Mouse (Mus musculus) forebrain, embryonic 13.5 days (tissue): Measurements from ENCODE around the gene Rbbp4. TPM values are rescaled to one million over a fixed set of nuclear protein-coding genes. Genes with fewer than 3 reads are reported as not detected.

Source experiments
- ATAC-seq: fragments of 200-750 bp; cut with Nextera tagmentation; 2 replicates; pipeline ENCODE4 v1.8.0; 2017
- H3K27ac ChIP-seq: fragments of 300-500 bp; sonication (generic); 2 replicates; pipeline ENCODE4 v1.5.1; 2015; ENCODE audit warnings: inconsistent platforms, mild to moderate bottlenecking, moderate library complexity
- H3K27me3 ChIP-seq: fragments of 300-500 bp; sonication (generic); 2 replicates; pipeline ENCODE4 v1.6.1; 2015; ENCODE audit warnings: mild to moderate bottlenecking, inconsistent platforms
- H3K36me3 ChIP-seq: fragments of 300-500 bp; sonication (generic); 2 replicates; pipeline ENCODE4 v1.6.1; 2015; ENCODE audit warnings: mild to moderate bottlenecking, inconsistent platforms; ENCODE audit not compliant: poor library complexity, severe bottlenecking
- H3K4me1 ChIP-seq: fragments of 300-500 bp; sonication (generic); 2 replicates; pipeline ENCODE4 v1.6.1; 2015; ENCODE audit warnings: inconsistent platforms
- H3K4me2 ChIP-seq: fragments of 300-500 bp; sonication (generic); 2 replicates; pipeline ENCODE4 v1.6.1; 2015; ENCODE audit warnings: inconsistent platforms, mild to moderate bottlenecking, moderate library complexity
- H3K4me3 ChIP-seq: fragments of 300-500 bp; sonication (generic); 2 replicates; pipeline ENCODE4 v1.5.1; 2015; ENCODE audit warnings: mild to moderate bottlenecking, inconsistent platforms
- H3K9ac ChIP-seq: fragments of 300-500 bp; sonication (generic); 2 replicates; pipeline ENCODE4 v1.6.1; 2015; ENCODE audit warnings: mild to moderate bottlenecking, inconsistent platforms
- H3K9me3 ChIP-seq: fragments of 300-500 bp; sonication (generic); replicated peaks from 2 replicates; pipeline ENCODE4 v1.6.1; 2016; ENCODE audit warnings: inconsistent platforms
- WGBS: fragments of 180-500 bp; shearing (Covaris S2); methylation state at CpG from one replicate; pipeline ENCODE4 v1.1.7; 2015; 5-methylcytosine and 5-hydroxymethylcytosine counted together
- microRNA-seq: library from miRNA; unstranded; fragments of <30 nt; microRNA quantifications from one replicate; pipeline ENCODE4, GENCODE M21; 2016
- polyA plus RNA-seq: library from polyadenylated mRNA; unstranded; fragments of >200 nt; fragmentation: Nextera tagmentation; extraction: Ambion mirVana; gene quantifications from 2 replicates; pipeline ENCODE4 v1.2.1, GENCODE M21; 2015

The Rbbp4 gene
- polyA plus RNA-seq, 1 experiment from 2014 or later: 564 TPM

GRCm38 (mm10) chr4:129266821-129267220 lies 68.3 kb downstream of the Rbbp4 start:
- H3K4me3 ChIP-seq: no peak overlapping the region
- no peak overlapping the region for H3K27ac ChIP-seq
- H3K9me3 ChIP-seq: no peaks in the 10 kb centered on the region
- H3K4me1 ChIP-seq: no peaks in the 10 kb centered on the region
- no peak overlapping the region for H3K4me2 ChIP-seq
- WGBS: 55% methylated on average over 5 of the region's 5 CpGs
- no peak overlapping the region for H3K9ac ChIP-seq
- no peaks in the 10 kb centered on the region for H3K27me3 ChIP-seq
- no peak for ATAC-seq
- no peaks in the 10 kb centered on the region for H3K36me3 ChIP-seq

GRCm38 (mm10) chr4:129266191-129266590 lies 69.0 kb downstream of the Rbbp4 start:
- 89% methylated on average over 4 of the region's 4 CpGs for WGBS
- no peak for ATAC-seq

GRCm38 (mm10) chr4:129263225-129264021 lies 71.7 kb downstream of the Rbbp4 start:
- Histone ChIP-seq H3K27me3 (no peaks in the 10 kb centered on the region), H3K27ac (no peak overlapping the region), H3K9me3 (no peaks in the 10 kb centered on the region), H3K4me3 (no peak overlapping the region), H3K4me1 (peaks cover 7% of the 10 kb centered on the region), H3K36me3 (no peaks in the 10 kb centered on the region), H3K4me2 (no peak overlapping the region), H3K9ac (no peak overlapping the region)
- 45% methylated on average over 19 of the region's 19 CpGs for WGBS
- no peak for ATAC-seq

More at GRCm38 (mm10) chr4:129266191-129266590, 69.0 kb downstream of the Rbbp4 start:
- Histone ChIP-seq H3K4me1 (no peaks in the 10 kb centered on the region), H3K27ac (no peak overlapping the region), H3K36me3 (no peaks in the 10 kb centered on the region), H3K4me2 (no peak overlapping the region), H3K4me3 (no peak overlapping the region), H3K9me3 (no peaks in the 10 kb centered on the region), H3K9ac (no peak overlapping the region), H3K27me3 (no peaks in the 10 kb centered on the region)

GRCm38 (mm10) chr4:129261196-129261595 lies 74.0 kb downstream of the Rbbp4 start, which contains the start of gene C77080:
TSS of gene C77080 (minus strand) at chr4:129261404.
- Histone ChIP-seq H3K4me3 (no peak within 1 kb of the TSS), H3K9ac (no peak within 1 kb of the TSS), H3K27me3 (no peaks in the 10 kb centered on the region), H3K4me1 (peaks cover 14% of the 10 kb centered on the region), H3K36me3 (no peaks in the 10 kb centered on the region), H3K4me2 (no peak within 1 kb of the TSS), H3K9me3 (no peaks in the 10 kb centered on the region), H3K27ac (no peak within 1 kb of the TSS)
- 0% methylated on average over 2 of the region's 4 CpGs for WGBS
- ATAC-seq: no peak

- Histone ChIP-seq H3K27ac (no peak overlapping the region), H3K27me3 (no peaks in the 10 kb centered on the region), H3K9ac (no peak overlapping the region), H3K4me1 (peaks cover 15% of the 10 kb centered on the region), H3K4me3 (no peak overlapping the region), H3K4me2 (no peak overlapping the region), H3K36me3 (no peaks in the 10 kb centered on the region), H3K9me3 (no peaks in the 10 kb centered on the region)
- WGBS: 10% methylated on average over 6 of the region's 6 CpGs
- ATAC-seq: no peak
Measured at GRCm38 (mm10) chr4:129260678-129261077, 74.5 kb downstream of the Rbbp4 start.

- Histone ChIP-seq H3K9me3 (no peaks in the 10 kb centered on the region), H3K4me1 (peaks cover 15% of the 10 kb centered on the region), H3K4me2 (no peak overlapping the region), H3K9ac (0 out of 2 replicates have a peak overlapping the region, but pooled peaks have one; percentile 17), H3K27me3 (no peaks in the 10 kb centered on the region), H3K36me3 (no peaks in the 10 kb centered on the region), H3K27ac (no peak overlapping the region), H3K4me3 (no peak overlapping the region)
- 55% methylated on average over 4 of the region's 4 CpGs for WGBS
- ATAC-seq: no peak
Measured at GRCm38 (mm10) chr4:129259101-129259500, 76.1 kb downstream of the Rbbp4 start.

Small RNA genes within 50 kb of the gene (microRNA-seq; reads per million reads assigned to microRNA genes)
- gene Gm22994: not detected

Other genes starting within 250 kb of the Rbbp4 start
- gene Tmem54, start 229.8 kb downstream of the Rbbp4 start, polyA plus RNA-seq: not detected in 2 replicates
- 19.6 and 20.4 TPM in 2 replicates for gene Hpca, start 213.3 kb downstream of the Rbbp4 start, polyA plus RNA-seq
- 0.93 and 1.1 TPM in 2 replicates for gene Fndc5, start 198.4 kb downstream of the Rbbp4 start, polyA plus RNA-seq
- 15.6 and 19.1 TPM in 2 replicates for gene S100pbp, start 145.6 kb downstream of the Rbbp4 start, polyA plus RNA-seq
- 100 and 106 TPM in 2 replicates for gene Yars, start 145.6 kb downstream of the Rbbp4 start, polyA plus RNA-seq
- gene C77080, start 74.0 kb downstream of the Rbbp4 start, polyA plus RNA-seq: 3.7 and 3.8 TPM in 2 replicates
- 0.18 and 0.19 TPM in 2 replicates for gene Sync, start 47.8 kb downstream of the Rbbp4 start, polyA plus RNA-seq
- 33.8 and 36.2 TPM in 2 replicates for gene Zbtb8os, start 325 bp upstream of the Rbbp4 start, polyA plus RNA-seq
- gene Zbtb8a, start 42.7 kb upstream of the Rbbp4 start, polyA plus RNA-seq: 12.9 and 13.6 TPM in 2 replicates
- 4.3 and 5.3 TPM in 2 replicates for gene Zbtb8b, start 105.5 kb upstream of the Rbbp4 start, polyA plus RNA-seq
- 32.8 and 33.6 TPM in 2 replicates for gene Bsdc1, start 126.2 kb upstream of the Rbbp4 start, polyA plus RNA-seq
- gene Tssk3, start 155.7 kb upstream of the Rbbp4 start, polyA plus RNA-seq: not detected in 2 replicates
- not detected in 2 replicates for gene Fam229a, start 155.8 kb upstream of the Rbbp4 start, polyA plus RNA-seq
- 1,756 and 1,774 TPM in 2 replicates for gene Marcksl1, start 178.2 kb upstream of the Rbbp4 start, polyA plus RNA-seq
- gene Hdac1, start 207.3 kb upstream of the Rbbp4 start, polyA plus RNA-seq: 189 and 191 TPM in 2 replicates
- gene Lck, start 238.3 kb upstream of the Rbbp4 start, polyA plus RNA-seq: 7.6 and 9.2 TPM in 2 replicates
- gene Fam167b, start 243.2 kb upstream of the Rbbp4 start, polyA plus RNA-seq: 0.31 and 0.68 TPM in 2 replicates